Mouse (Mus musculus) C2C12 (cell line): ENCODE measurements around the gene Rai2.

Source experiments
- CEBPB ChIP-seq: IDR thresholded peaks from one replicate; pipeline ENCODE4 v1.6.1; 2011; ENCODE audit warnings: low read depth, mild to moderate bottlenecking, control low read depth, moderate library complexity
- CTCF ChIP-seq: IDR thresholded peaks from one replicate; pipeline ENCODE4 v1.5.1; 2011; ENCODE audit not compliant: control insufficient read depth, insufficient read depth, insufficient read length
- MAX ChIP-seq: IDR thresholded peaks from one replicate; pipeline ENCODE4 v1.6.1; 2011; ENCODE audit warnings: mild to moderate bottlenecking, control low read depth
- MYOD1 ChIP-seq: IDR thresholded peaks from one replicate; pipeline ENCODE4 v1.6.1; 2011; ENCODE audit warnings: low read depth; ENCODE audit not compliant: control insufficient read depth, insufficient read length
- USF1 ChIP-seq: IDR thresholded peaks from one replicate; pipeline ENCODE4 v1.6.1; 2011; ENCODE audit warnings: low read depth, mild to moderate bottlenecking, control low read depth, moderate library complexity

GRCm38 (mm10) chrX:161734310-161734676 lies 17.4 kb downstream of the Rai2 start:
- no peak for TF ChIP-seq CTCF
- no peak for TF ChIP-seq MYOD1
- TF ChIP-seq CEBPB: no peak
- TF ChIP-seq USF1: no peak
- no peak for TF ChIP-seq MAX
